Mouse (Mus musculus) olfactory bulb, adult 2 months (tissue): ENCODE results near the gene Mamdc4.

Source experiments
- CTCF ChIP-seq: fragments of 200-500 bp; IDR thresholded peaks from 2 replicates; pipeline ENCODE4 v1.5.1; 2012; ENCODE audit warnings: low read depth, mild to moderate bottlenecking, low read length, moderate library complexity; ENCODE audit not compliant: insufficient read depth
- POLR2A ChIP-seq: fragments of 200-500 bp; IDR thresholded peaks from 2 replicates; pipeline ENCODE4 v1.6.1; 2012; ENCODE audit warnings: mild to moderate bottlenecking, low read depth, low read length, moderate library complexity; ENCODE audit not compliant: insufficient read depth

DNA sequence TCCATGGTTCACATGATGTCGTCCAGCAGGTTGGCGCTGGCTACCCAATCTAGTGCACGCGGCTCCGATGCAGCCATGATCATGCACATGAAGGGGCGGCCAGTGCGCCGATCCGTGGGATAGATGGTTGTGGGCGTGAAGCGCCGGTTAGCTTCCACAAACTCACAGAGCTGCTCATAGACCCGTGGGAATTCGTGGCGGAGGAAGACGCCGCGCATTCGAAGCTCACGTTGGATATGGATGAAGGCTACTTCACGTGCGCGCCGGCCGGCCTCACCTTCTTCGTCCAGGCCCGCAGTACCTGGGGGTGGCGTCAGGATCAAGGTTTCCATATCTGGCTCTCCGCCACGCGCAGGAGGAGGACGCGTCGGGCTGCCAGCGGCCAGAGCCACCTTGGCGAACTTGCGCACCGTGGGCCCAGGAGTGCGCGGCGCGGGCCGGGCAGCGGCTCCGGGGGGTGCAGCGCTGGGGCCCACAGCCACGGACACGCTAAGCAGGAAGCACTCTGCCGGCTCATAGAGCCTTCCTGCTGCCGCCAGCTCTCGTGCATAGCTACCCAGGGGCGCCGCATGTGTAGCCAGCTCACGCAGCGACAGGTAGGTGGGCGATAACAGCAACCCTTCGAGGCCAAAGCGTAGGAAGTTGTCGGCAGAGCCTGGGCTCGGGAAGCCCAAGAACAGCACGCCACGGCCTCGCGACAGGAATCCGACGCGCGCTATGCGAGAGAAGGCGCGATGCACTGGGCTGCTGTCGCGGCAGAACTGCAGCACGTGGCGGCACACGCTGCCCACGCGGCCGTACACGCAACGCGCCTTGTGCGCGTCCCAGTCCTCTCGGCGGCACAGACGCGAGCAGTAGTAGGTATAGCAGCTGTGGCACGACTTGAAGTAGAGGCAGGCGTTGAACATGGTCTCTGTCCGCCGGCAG is 2.6 kb upstream of the Mamdc4 start:
- TF ChIP-seq CTCF (no peak), POLR2A (no peak)
